Mouse (Mus musculus): Measurements from ENCODE around the gene Ppef1. TPM values are rescaled to one million over a fixed set of nuclear protein-coding genes. Genes with fewer than 3 reads are reported as not detected.
"Not testable (repeated sequence)": the region's sequence is repeated elsewhere in the genome, so short reads cannot be mapped to it uniquely, and the experiment has no call there.

Gene Ppef1
- polyA plus RNA-seq (2015; fragmentation: Nextera tagmentation; extraction: Ambion mirVana), result 0.24 and 0.34 TPM in 2 replicates

- H3K27me3 ChIP-seq (replicated peaks), result peaks cover 7% of the 10 kb centered on the region; the same call in 1 of the 2 replicates
- no peak within 1 kb of the TSS for H3K4me2 ChIP-seq
- H3K4me3 ChIP-seq, result no peak within 1 kb of the TSS
- no peaks in the 10 kb centered on the region for H3K36me3 ChIP-seq (replicated peaks)
- no peak within 1 kb of the TSS for H3K9ac ChIP-seq
- no peak within 1 kb of the TSS for H3K27ac ChIP-seq
- 78% methylated on average over 5 of the region's 5 CpGs for WGBS
- no peak for ATAC-seq (replicated peaks)
- no peaks in the 10 kb centered on the region for H3K4me1 ChIP-seq
- H3K9me3 ChIP-seq, result no peaks in the 10 kb centered on the region
Observed at GRCm38 (mm10) chrX:160735650-160736049, at the start of gene Ppef1. Gene Ppef1 (minus strand): TSS chrX:160735765.

GRCm38 (mm10) chrX:160782276-160782675 is 46.7 kb upstream of the Ppef1 start:
- 80% methylated on average over 5 of the region's 5 CpGs for WGBS
- Histone ChIP-seq H3K9ac (no peak overlapping the region), H3K27me3 (replicated peaks) (0 out of 2 replicates have a peak, but pooled peaks cover 3% of the 10 kb centered on the region), H3K4me1 (no peaks in the 10 kb centered on the region), H3K36me3 (replicated peaks) (no peaks in the 10 kb centered on the region), H3K27ac (no peak overlapping the region), H3K9me3 (no peaks in the 10 kb centered on the region), H3K4me3 (no peak overlapping the region), H3K4me2 (no peak overlapping the region)
- no peak for ATAC-seq (replicated peaks)

GRCm38 (mm10) chrX:160773033-160773432 is 37.5 kb upstream of the Ppef1 start:
- Histone ChIP-seq H3K9ac (no peak overlapping the region), H3K27ac (no peak overlapping the region), H3K27me3 (replicated peaks) (peaks cover 11% of the 10 kb centered on the region; the same call in 1 of the 2 replicates), H3K4me2 (no peak overlapping the region), H3K9me3 (no peaks in the 10 kb centered on the region), H3K4me1 (no peaks in the 10 kb centered on the region), H3K36me3 (replicated peaks) (no peaks in the 10 kb centered on the region), H3K4me3 (no peak overlapping the region)
- no peak for ATAC-seq (replicated peaks)
- 25% methylated on average over 1 of the region's 1 CpGs for WGBS

GRCm38 (mm10) chrX:160769622-160770021 is 34.1 kb upstream of the Ppef1 start:
- H3K9me3 ChIP-seq; H3K27ac ChIP-seq; H3K4me1 ChIP-seq; H3K9ac ChIP-seq; H3K4me2 ChIP-seq; ATAC-seq (replicated peaks); H3K4me3 ChIP-seq; H3K36me3 ChIP-seq (replicated peaks); H3K27me3 ChIP-seq (replicated peaks): not testable (repeated sequence)
- 81% methylated on average over 5 of the region's 5 CpGs for WGBS

GRCm38 (mm10) chrX:160767713-160768112 is 32.1 kb upstream of the Ppef1 start, which contains the start of gene Rs1:
Gene Rs1 (plus strand): TSS chrX:160768013.
- H3K4me2 ChIP-seq, result peak within 1 kb of the TSS; percentile 51
- H3K4me3 ChIP-seq, result peak within 1 kb of the TSS; percentile 45; the same call in 1 of the 2 replicates
- no peak within 1 kb of the TSS for H3K9ac ChIP-seq
- H3K36me3 ChIP-seq (replicated peaks), result no peaks in the 10 kb centered on the region
- ATAC-seq (replicated peaks), result no peak
- WGBS, result 77% methylated on average over 2 of the region's 2 CpGs
- H3K9me3 ChIP-seq, result no peaks in the 10 kb centered on the region
- no peak within 1 kb of the TSS for H3K27ac ChIP-seq
- no peaks in the 10 kb centered on the region for H3K4me1 ChIP-seq
- H3K27me3 ChIP-seq (replicated peaks), result peaks cover 6% of the 10 kb centered on the region; the same call in 1 of the 2 replicates

- H3K9me3 ChIP-seq, result no peaks in the 10 kb centered on the region
- ATAC-seq (replicated peaks), result peak; percentile 91
- WGBS, result 32% methylated on average over 15 of the region's 15 CpGs
- H3K9ac ChIP-seq, result no peak overlapping the region
- peak overlapping the region; percentile 51 for H3K4me2 ChIP-seq
- peaks cover 3% of the 10 kb centered on the region; the same call in 1 of the 2 replicates for H3K27me3 ChIP-seq (replicated peaks)
- H3K36me3 ChIP-seq (replicated peaks), result no peaks in the 10 kb centered on the region
- no peaks in the 10 kb centered on the region for H3K4me1 ChIP-seq
- H3K27ac ChIP-seq, result no peak overlapping the region
- H3K4me3 ChIP-seq, result peak overlapping the region; percentile 45
Observed at GRCm38 (mm10) chrX:160766233-160766616, 30.7 kb upstream of the Ppef1 start.

GRCm38 (mm10) chrX:160765389-160766232 is 30.0 kb upstream of the Ppef1 start:
- Histone ChIP-seq H3K4me3 (peak overlapping the region; percentile 45), H3K9me3 (no peaks in the 10 kb centered on the region), H3K4me2 (peak overlapping the region; percentile 51), H3K27me3 (replicated peaks) (peaks cover 3% of the 10 kb centered on the region; the same call in 1 of the 2 replicates), H3K27ac (no peak overlapping the region), H3K4me1 (no peaks in the 10 kb centered on the region), H3K36me3 (replicated peaks) (no peaks in the 10 kb centered on the region), H3K9ac (no peak overlapping the region)
- 30% methylated on average over 30 of the region's 30 CpGs for WGBS
- peak; percentile 98 for ATAC-seq (replicated peaks)

GRCm38 (mm10) chrX:160750808-160751207 is 15.2 kb upstream of the Ppef1 start:
- Histone ChIP-seq H3K9me3 (no peaks in the 10 kb centered on the region), H3K4me2 (no peak overlapping the region), H3K9ac (no peak overlapping the region), H3K4me3 (no peak overlapping the region), H3K27me3 (replicated peaks) (peaks cover 9% of the 10 kb centered on the region), H3K4me1 (no peaks in the 10 kb centered on the region), H3K27ac (no peak overlapping the region), H3K36me3 (replicated peaks) (no peaks in the 10 kb centered on the region)
- no peak for ATAC-seq (replicated peaks)
- WGBS, result 93% methylated on average over 8 of the region's 8 CpGs

GRCm38 (mm10) chrX:160748653-160749052 is 13.1 kb upstream of the Ppef1 start:
- H3K9me3 ChIP-seq, result no peaks in the 10 kb centered on the region
- no peak overlapping the region for H3K27ac ChIP-seq
- H3K9ac ChIP-seq, result no peak overlapping the region
- WGBS, result 78% methylated on average over 1 of the region's 1 CpGs
- peaks cover 2% of the 10 kb centered on the region; the same call in 1 of the 2 replicates for H3K27me3 ChIP-seq (replicated peaks)
- H3K4me2 ChIP-seq, result no peak overlapping the region
- H3K4me1 ChIP-seq, result no peaks in the 10 kb centered on the region
- ATAC-seq (replicated peaks), result no peak
- H3K4me3 ChIP-seq, result no peak overlapping the region
- H3K36me3 ChIP-seq (replicated peaks), result no peaks in the 10 kb centered on the region

- 93% methylated on average over 1 of the region's 1 CpGs for WGBS
- Histone ChIP-seq H3K27me3 (replicated peaks) (0 out of 2 replicates have a peak, but pooled peaks cover 2% of the 10 kb centered on the region), H3K9me3 (no peaks in the 10 kb centered on the region), H3K4me1 (no peaks in the 10 kb centered on the region), H3K36me3 (replicated peaks) (no peaks in the 10 kb centered on the region), H3K4me3 (no peak overlapping the region), H3K27ac (no peak overlapping the region), H3K9ac (no peak overlapping the region), H3K4me2 (no peak overlapping the region)
- ATAC-seq (replicated peaks), result no peak
Observed at GRCm38 (mm10) chrX:160745399-160745798, 9.8 kb upstream of the Ppef1 start.

- Histone ChIP-seq H3K9ac (no peak overlapping the region), H3K4me1 (no peaks in the 10 kb centered on the region), H3K27me3 (replicated peaks) (peaks cover 10% of the 10 kb centered on the region), H3K27ac (no peak overlapping the region), H3K9me3 (no peaks in the 10 kb centered on the region), H3K4me2 (no peak overlapping the region), H3K36me3 (replicated peaks) (no peaks in the 10 kb centered on the region), H3K4me3 (no peak overlapping the region)
- 20% methylated on average over 1 of the region's 1 CpGs for WGBS
- ATAC-seq (replicated peaks), result no peak
Observed at GRCm38 (mm10) chrX:160699171-160699570, 36.4 kb downstream of the Ppef1 start.

GRCm38 (mm10) chrX:160691559-160691958 is 44.0 kb downstream of the Ppef1 start:
- Histone ChIP-seq H3K4me1 (no peaks in the 10 kb centered on the region), H3K4me2 (no peak overlapping the region), H3K4me3 (no peak overlapping the region), H3K9me3 (no peaks in the 10 kb centered on the region), H3K27ac (no peak overlapping the region), H3K9ac (no peak overlapping the region), H3K36me3 (replicated peaks) (no peaks in the 10 kb centered on the region), H3K27me3 (replicated peaks) (0 out of 2 replicates have a peak, but pooled peaks cover 3% of the 10 kb centered on the region)
- 88% methylated on average over 3 of the region's 3 CpGs for WGBS
- ATAC-seq (replicated peaks), result no peak
